Mouse (Mus musculus) layer of hippocampus, adult 18-20 months (tissue): ENCODE measurements at regions not wholly inside any gene's neighbourhood (a gene's known extent, or its start where the extent isn't known, plus 50 kb on each side); places are given as distances from the start of the nearest gene placed in this dataset.

Experiments
- DNase-seq, 2 experiments: peaks; one replicate each; pipeline ENCODE4 v3.0.0; 2022; ENCODE audit warnings: low spot score in 2 of 2

DNA sequence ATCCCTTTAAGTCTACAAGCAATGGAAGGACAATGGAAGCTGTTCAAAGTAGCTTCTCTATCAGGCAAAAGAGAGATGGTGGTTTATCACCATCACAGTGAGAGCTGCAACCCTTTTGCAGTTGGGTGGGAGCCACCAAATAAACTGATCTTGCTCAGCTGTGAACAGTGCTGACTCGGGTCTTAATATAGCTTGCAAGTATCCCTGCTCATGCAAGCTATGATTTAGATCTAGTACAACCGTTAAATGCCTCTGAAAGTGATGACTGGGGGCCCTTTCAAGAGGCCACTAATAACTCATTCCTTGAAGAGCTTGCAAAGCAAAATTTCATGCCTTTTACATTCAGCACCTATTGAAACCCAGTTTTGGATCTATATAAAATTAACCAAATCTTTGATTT is 1154.5 kb upstream of the Lrrtm3 start:
- no peak for DNase-seq

- DNase-seq: no peak
Observed at GRCm38 (mm10) chr10:65224130-65224529, 1134.1 kb upstream of the Lrrtm3 start.

DNA sequence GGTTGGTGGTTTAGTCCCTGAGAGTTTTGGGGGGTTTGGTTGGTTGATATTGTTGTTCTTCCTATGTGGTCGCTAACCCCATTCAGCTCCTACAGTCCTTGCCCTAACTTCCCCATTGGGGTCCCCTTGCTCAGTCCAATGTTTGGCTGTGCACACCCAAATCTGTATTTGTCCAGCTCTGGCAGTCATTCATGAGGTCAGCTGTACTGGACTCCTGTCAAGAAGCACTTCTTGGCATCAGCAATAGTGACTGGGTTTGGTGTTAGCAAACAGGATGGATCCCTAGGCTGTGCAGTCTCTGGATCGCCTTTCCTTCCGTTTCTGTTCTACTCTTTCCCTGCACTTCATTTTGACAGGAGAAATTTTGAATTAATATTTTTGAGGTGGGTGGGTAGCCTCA is 1131.1 kb upstream of the Lrrtm3 start:
- no peak for DNase-seq

DNA sequence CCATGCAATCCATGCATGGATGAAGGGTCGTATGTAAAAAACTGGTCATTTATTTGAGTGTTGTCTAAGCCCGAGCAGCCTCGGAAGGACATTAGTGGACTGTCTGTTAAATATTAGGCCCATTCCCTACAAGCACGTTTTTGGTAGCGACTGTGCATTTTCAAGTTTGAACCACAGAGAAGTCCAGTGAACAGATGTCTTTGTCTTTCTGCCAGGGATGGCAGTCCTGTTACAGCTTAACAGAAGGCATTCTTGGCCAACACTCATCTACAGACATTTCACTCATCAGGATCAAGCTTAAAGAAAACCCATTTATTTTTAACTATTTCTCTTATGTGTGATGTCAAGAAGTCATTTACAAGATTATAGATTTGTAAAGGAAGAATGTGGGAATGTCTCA is 1129.2 kb upstream of the Lrrtm3 start:
- peak in 1 of 2 experiments; percentile 7 for DNase-seq

- DNase-seq: no peak
Observed at GRCm38 (mm10) chr10:65216226-65216625, 1126.1 kb upstream of the Lrrtm3 start.

GRCm38 (mm10) chr10:65215206-65215605 is 1125.1 kb upstream of the Lrrtm3 start:
- DNase-seq: peak in 1 of 2 experiments; percentile 6

DNA sequence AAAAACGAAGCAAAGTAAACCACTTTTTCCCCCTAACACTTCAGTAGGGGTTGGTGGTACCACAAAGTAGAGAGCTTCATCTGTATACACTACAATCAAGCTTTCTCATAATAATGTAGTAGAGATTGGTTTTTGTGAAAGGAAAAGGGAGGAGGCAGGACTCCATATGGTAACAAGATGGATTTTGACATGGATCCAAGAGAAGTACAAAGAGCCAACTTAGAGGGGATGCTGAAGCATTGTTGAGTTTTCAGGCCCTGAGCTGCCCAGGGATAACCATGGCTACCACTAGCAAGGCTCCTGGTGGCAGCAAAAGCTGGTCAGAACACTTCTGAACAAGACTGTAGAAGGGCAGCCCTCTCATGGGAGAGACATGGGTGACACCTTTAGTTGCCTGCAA is 1093.6 kb upstream of the Lrrtm3 start:
- peak in 1 of 2 experiments; percentile 1 for DNase-seq

DNA sequence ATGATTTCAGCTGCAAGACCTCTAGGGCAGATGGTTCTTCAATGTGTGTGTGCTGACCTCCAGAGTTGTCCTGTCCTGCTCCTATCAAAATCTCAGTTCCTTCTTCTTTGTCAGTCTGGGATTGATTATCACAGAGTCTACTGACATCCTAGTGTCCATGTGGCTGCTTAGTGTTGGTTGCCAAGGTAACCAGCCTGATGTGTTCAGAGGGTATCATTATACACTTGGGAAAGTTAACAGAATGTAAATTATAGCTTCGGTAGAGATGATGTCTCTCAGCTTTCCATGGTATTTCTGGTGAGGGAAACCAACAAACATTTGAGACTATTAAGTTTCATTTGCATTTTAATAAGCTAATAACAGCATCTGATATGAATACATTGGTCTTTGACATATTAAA is 1092.5 kb upstream of the Lrrtm3 start:
- DNase-seq: no peak

- DNase-seq: peak; percentile 5 to 36
Observed at GRCm38 (mm10) chr10:65179101-65179500, 1089.0 kb upstream of the Lrrtm3 start.

GRCm38 (mm10) chr10:65154131-65154530 is 1064.1 kb upstream of the Lrrtm3 start:
- DNase-seq: no peak

DNA sequence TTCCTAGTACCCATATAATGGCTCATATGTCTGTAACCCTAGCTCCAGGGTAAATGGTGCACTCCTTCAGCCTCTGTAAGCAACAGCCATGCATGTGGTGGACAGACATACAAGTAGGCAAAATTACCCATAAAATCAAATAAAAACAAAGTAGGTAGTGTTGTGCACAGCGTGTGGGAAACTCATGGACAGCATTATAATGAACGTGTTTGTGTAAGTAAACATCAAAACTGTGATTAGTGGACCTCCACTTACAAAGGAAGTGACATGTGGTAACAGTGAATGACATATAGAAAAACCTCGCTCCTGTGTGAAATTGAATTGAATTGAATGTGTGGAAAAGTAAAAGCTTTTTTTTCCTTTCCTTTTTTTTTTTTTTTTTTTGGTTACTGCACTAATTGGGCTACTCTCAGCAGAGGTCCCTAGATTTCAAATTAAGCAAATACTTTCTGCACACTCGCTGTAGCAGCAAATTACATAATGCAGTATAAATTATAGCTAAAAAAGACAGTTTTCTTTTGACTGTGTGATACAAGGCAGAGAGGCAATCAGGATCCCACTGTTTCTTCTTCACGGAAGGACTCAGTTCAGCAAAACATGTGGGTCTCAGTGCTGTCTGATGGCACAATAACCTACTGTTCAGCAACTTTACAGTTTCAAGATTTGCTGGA is 1035.0 kb upstream of the Lrrtm3 start:
- no peak for DNase-seq

DNA sequence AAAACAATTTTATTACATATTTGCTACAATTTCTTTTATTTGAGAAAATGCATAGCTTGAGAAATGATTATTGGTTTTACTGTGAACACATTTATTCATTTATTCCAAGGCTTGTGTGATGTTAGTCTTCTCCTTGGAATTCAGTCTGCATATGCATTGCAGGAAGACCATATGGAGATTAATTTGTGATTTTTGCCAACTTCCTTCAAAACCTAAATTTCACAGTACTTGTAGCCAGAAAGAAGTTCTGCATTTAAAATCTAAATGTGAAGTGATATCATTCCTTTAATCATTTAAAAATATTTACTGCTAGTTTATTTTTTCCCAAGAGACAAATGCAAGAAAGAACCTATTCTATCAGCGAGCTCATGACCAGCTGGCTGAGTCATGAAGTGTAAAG is 1028.1 kb upstream of the Lrrtm3 start:
- no peak for DNase-seq

DNA sequence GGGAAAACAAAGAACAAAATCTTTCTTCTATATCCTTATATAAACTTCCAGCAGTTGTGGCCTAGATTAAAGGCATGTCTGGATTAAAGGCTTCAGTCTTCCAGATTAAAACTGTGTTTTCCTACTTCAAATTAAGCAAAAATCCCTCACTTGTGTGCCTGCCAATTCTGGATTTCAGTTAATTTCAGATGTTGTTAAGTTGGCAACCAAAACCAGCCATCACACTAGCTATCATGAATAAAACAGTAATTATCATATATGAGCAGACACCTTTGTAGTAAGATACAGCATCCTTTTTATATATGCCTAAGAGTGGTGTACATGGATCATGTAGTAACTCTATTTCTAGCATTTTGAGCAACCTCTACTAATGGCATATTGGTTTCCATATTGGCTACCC is 1024.5 kb upstream of the Lrrtm3 start:
- no peak for DNase-seq

DNA sequence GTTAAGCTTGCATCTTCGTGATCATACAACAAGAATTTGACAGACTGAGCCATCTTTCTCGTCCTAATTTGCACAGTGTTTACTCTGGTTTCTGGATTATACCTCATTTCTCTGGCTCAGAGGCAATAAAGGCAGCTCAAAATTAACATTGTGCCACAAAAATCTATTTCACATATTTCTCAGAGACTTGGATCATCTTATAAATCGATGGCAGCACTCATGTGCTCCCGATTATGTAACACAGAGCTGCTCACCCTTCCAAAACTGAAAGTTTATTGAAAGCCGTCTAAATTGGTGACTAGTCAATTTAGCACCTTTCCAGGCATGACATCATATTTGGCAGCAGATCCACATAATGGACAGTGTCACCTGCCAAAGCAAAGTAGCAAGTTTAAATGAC is 1020.7 kb upstream of the Lrrtm3 start:
- no peak for DNase-seq

- no peak for DNase-seq
Observed at GRCm38 (mm10) chr10:65107413-65107812, 1017.3 kb upstream of the Lrrtm3 start.

DNA sequence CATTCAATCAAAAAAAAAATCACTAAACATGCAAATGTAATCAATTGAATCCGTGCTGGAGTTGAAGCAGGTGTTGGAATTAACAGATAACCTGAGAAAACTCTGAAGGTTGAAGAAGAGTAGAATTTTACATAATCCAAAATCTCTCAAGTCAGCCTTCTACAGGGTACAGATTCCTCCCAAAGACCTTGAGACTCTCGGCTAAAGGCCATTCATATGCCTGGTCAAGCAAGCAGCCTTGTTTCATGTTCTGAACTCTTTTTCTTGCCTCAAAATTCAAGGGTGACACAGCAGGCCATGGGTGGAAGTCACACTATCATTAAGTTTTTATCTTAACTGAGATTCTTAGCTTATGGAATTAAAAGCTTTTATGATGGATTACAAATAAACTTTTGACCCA is 994.4 kb upstream of the Lrrtm3 start:
- DNase-seq: no peak

GRCm38 (mm10) chr10:65081638-65082037 is 991.6 kb upstream of the Lrrtm3 start:
- DNase-seq: no peak

DNA sequence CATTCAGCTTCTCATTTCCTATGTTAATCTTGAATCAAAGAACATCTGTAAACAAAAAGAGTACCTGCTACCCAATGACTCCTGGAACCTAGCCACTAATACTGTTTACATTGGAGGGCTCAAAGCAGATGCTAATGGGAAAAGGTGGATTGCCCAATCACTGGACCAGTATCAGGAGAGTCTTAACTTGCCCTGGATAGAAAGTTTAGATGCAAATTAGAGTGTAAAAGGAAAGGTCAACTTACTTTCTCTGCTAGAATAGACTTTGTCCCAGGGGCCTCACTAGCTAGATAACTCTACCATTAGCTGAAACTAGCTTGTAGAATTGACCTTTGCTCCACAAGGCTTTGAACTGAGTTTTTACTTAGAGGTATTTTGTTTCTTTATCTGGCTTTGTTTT is 968.0 kb upstream of the Lrrtm3 start:
- DNase-seq: no peak
